Mouse (Mus musculus): ENCODE measurements at regions not wholly inside any gene's neighbourhood (a gene's known extent, or its start where the extent isn't known, plus 50 kb on each side); places are given as distances from the start of the nearest gene placed in this dataset.
A peak's percentile ranks its signal among the peaks of the same experiment; 100 is the strongest.

DNA sequence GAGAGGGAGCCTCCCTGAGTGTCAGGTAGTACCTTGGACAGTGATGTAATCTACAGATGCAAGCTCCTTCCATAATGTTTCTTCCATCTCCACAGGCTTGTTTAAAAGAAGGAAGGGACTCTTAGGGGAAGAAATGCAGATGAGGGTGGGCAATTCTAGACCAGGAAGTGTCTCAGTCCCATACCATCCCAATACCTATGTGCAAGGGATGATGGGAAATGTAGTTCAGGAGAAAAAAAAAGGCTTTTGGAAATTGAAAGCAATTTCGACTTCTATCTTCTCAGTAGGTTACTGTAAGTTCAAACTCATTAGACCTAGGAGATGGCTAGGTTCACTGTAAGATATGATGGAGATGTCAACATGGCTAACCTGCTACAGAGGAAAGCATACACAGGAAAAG, 68.3 kb downstream of the Cd83 start:
- no peak for DNase-seq (ENCODE audit: low spot score)

- no peak for DNase-seq (ENCODE audit: low spot score)
These were observed 70.4 kb downstream of the Cd83 start for GRCm38 (mm10) chr13:43854973-43855372.

- no peak for DNase-seq (ENCODE audit: low spot score)
These were observed 76.4 kb downstream of the Cd83 start for GRCm38 (mm10) chr13:43860932-43861331.

GRCm38 (mm10) chr13:43861424-43861823, 76.8 kb downstream of the Cd83 start:
- DNase-seq (ENCODE audit: low spot score), result no peak

DNA sequence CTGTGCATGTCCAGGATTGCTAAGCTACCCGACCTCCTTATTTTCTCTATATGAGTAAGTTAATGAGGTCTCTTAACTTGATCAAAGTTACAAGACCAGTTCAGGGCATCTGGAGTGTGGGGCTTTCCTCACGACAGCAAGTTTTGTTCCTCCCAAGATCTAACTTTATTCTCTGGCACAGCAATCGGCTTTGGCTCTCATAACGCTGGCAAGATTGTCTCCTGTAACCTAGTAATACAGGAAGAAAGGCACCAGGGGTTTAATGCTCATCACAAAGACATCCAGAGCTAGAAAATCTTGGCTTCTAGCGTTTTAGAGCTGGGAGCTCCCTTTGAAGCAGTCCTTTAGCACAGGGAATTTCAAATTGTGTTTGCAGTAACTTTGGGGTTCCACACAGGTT, 77.5 kb downstream of the Cd83 start:
- no peak for DNase-seq (ENCODE audit: low spot score)

GRCm38 (mm10) chr13:43862586-43862985, 78.0 kb downstream of the Cd83 start:
- no peak for DNase-seq (ENCODE audit: low spot score)

DNA sequence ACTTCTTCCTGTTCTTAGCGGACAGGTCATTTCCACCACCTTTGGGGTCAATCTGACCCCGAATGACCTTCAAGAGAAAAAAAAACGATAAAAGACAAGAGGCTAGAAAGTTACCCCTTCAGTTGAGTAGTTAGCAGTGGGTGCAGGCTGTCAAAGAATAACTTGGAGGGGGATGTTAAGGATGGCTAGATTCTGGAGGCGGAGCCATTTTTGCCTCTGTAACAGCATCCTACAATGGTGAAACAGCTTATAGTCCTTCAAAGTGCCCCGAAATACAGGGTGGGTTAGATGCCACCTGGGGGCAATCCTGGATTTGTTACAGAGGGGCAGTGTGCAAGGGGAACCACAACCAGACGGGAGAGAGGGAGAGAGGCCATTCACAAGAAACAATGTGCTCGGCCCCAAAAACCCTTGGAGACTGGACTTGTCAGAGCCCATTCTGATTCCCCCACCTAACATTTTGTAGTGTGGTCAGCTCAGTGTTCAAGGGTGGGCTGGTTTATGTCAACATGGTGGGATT, 79.1 kb downstream of the Cd83 start:
- DNase-seq (ENCODE audit: low spot score), result no peak

DNA sequence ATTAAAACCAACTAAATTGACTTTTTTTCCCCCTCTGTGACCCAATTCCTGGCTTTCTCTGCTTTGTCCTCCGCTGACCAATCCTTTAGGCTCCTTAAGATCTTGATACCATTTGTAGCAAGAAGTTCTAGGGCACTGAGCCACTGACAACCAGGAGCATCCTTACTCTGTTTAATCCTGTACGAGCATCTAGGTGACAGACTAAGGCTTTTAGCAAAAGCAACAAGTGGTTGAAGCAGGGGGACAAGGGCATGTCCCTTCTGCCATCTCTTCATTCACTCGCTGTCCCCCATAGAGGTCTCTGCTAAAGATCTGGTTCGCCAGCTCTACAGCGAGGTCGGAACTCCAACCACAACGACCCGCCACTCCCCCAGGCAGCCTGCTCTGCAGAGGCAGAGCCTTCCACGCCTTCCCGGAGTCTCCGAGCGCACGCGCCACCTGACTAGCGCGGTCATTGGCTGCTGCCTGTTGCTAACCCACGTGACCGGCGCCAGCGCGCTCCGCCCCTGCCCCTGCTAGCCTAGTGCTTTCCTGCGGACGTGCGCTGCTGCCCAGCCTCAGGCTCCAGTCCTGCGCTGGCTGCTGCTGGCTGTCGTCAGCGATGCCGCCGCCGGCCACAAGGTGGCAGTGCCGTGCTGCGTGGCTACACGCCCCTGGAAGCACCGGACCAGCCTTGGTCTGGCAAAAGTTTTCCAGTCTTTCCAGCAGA, 79.7 kb downstream of the Cd83 start:
- peak; percentile 99 for DNase-seq (ENCODE audit: low spot score)

DNA sequence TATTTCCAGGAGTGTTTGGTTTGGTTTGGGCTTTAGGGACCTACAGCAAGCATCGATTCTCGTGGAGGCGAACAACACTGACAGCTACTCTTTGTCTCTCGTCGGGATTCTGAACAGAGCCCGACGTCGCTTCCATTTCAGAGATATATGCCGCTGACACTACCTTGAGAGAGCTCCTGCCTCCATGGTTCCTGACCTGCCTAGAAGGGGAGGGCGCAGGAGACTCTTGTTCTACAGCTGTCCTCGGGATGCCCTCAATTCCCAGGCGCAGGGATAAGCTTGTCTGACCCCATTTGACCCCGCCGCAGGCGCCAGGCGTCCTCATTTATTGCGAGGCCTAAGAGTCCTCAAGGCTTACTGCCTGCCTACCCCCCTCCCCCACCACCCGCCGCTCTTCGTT, 80.5 kb downstream of the Cd83 start:
- peak; percentile 8 for DNase-seq (ENCODE audit: low spot score)

DNA sequence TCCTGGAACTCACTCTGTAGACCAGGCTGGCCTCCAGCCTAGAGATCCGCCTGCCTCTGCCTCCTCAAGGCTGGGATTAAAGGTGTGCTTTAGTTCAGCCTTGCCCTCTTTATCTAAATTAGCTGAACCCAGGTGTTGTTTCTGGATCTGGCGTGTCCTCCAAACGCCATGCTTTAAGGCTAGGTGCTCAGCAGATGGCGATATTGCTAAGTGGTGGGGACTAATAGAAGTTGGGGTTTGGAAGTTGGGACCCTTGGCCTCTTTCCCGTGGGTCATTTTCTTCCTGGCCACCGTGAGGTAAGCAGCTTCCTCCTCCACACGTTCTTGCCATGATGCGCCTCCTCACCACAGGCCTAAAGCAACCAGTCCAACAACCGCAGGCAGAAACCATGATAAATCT, 91.3 kb downstream of the Cd83 start:
- DNase-seq (ENCODE audit: low spot score), result no peak

DNA sequence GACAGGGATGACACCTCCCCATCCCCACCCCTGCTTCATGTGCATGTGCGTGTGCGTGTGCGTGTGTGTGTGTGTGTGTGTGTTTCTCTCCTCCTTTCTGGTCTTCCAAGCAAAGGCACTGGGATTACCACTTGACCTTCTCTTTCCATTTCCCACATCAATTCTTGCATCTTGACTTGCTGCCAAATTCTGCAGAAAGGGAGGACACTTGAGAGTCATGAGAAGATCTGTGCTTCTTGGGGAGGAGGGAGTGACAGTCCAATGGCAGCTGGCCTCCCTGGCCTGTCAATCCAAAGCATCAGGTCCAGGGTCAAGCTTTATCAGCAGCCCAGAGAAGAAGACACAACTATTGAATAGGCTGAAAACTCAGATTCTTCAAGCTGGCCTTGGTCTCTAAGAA, 102.7 kb downstream of the Cd83 start:
- no peak for DNase-seq (ENCODE audit: low spot score)

- DNase-seq (ENCODE audit: low spot score), result no peak
These were observed 107.4 kb downstream of the Cd83 start for GRCm38 (mm10) chr13:43891928-43892327.

- DNase-seq (ENCODE audit: low spot score), result no peak
These were observed 111.4 kb downstream of the Cd83 start for GRCm38 (mm10) chr13:43895990-43896389.

- DNase-seq (ENCODE audit: low spot score), result no peak
These were observed 112.5 kb downstream of the Cd83 start for GRCm38 (mm10) chr13:43897046-43897445.

DNA sequence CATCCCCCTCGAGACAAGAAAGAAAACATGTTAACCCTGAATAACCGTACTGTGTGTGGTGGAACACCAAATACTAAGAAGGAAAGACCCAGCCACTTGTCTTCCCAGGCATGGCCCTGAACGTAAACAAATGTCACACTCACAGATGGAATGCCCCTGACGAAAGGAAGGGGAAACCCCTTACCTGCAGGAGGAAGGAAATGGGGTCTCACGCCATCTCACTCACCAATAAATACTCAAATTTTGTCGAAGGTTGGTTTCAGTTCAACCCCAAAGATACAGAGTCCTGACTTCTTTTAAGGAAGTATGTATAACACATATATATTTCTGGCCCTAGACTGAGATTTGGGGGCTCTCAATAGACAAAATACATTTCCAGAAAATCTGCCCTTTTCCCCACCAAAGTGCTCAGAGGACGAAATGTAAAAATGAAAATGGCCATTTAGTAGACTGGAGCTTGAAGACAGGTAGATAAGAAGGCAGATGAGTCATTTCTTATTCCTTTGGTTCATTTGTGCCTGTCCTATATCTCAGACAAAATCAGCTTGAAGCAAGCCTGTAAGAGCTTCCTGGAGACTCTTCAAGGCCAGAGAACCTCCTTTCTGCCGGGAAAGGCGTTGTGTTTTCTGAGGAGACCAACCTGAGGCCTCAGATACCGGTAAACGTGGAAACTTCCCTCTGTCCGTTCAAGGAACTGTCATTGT, 114.1 kb downstream of the Cd83 start:
- no peak for DNase-seq (ENCODE audit: low spot score)

DNA sequence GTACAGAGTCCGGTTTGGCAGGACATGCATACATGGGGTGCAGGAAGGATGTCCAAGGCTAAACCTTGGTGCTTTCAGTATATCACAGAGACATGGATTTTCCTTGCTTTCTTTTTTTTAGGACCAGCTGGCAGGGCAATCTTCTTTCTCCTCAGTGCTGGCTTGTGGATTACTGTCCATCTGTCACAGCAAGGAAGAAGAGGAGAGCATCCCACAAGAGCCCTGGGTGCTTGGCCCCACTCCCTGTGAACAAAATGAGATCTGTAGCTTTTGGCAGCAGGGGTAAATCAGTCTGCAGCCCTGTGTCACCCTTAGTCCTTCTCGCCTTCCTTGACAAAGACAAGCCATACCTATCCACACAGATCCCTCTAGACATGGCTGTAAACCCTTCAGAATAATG, 115.5 kb downstream of the Cd83 start:
- no peak for DNase-seq (ENCODE audit: low spot score)

- no peak for DNase-seq (ENCODE audit: low spot score)
These were observed 116.2 kb downstream of the Cd83 start for GRCm38 (mm10) chr13:43900758-43901157.

GRCm38 (mm10) chr13:43903391-43903790, 118.8 kb downstream of the Cd83 start:
- no peak for DNase-seq (ENCODE audit: low spot score)

- no peak for DNase-seq (ENCODE audit: low spot score)
These were observed 119.7 kb downstream of the Cd83 start for GRCm38 (mm10) chr13:43904291-43904690.

- DNase-seq (ENCODE audit: low spot score), result no peak
These were observed 121.7 kb downstream of the Cd83 start for GRCm38 (mm10) chr13:43906241-43906640.

DNA sequence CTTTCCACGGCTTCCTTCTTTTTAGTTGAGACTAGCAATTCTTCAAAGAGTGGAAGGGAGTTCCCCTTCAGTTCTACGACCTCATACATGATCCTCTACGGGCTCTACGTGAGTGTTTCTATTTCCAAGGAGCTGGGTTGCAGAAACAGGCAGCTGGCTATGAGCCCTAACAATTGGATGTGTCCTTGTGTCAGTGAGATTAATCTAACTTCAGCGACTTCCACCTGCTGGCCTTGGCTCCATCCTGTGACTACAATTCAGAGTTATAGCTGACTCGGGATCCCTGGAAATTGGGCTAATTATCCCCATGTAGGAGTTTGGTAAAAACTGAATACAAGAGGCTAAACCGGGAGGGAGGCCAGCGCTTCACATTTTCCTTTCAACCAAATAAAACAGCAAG, 122.8 kb downstream of the Cd83 start:
- no peak for DNase-seq (ENCODE audit: low spot score)

GRCm38 (mm10) chr13:43908041-43908644, 123.6 kb downstream of the Cd83 start:
- no peak for DNase-seq (ENCODE audit: low spot score)

DNA sequence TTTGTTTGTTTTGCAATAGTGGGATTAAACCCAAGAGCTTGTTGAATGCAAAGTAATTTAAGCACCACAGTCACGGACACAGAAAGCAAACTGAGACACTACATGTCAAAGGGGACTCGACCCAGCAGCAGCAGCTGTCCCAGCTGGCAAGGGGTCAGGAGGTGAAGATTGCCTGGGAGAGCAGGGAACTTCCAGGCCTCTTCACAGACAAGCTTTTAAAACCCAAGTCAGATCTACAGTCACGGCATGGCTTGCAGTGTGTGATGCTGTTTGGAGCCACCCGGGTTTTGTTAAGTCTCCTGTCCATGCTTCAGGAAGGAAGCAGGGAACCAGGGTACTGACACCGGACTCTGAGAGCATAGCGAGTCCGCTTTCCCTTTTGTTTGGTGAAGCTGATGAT, 125.4 kb downstream of the Cd83 start:
- DNase-seq (ENCODE audit: low spot score), result no peak

All from urinary bladder, postnatal 25 days (tissue).